Mouse (Mus musculus) yolk sac, embryonic 10.5 days (tissue): ENCODE data around the gene Prrc2c.
"Not testable (repeated sequence)": the region's sequence is repeated elsewhere in the genome, so short reads cannot be mapped to it uniquely, and the experiment has no call there.

ENCODE experiments used
- DNase-seq: peaks from one replicate; pipeline ENCODE4 v3.0.0-alpha.2; 2017; ENCODE audit warnings: low spot score

Prrc2c gene

GRCm38 (mm10) chr1:162665486-162666174 lies 74.7 kb downstream of the Prrc2c start:
- DNase-seq, result peak; percentile 67

GRCm38 (mm10) chr1:162664826-162665475 lies 75.4 kb downstream of the Prrc2c start:
- peak; percentile 83 for DNase-seq

GRCm38 (mm10) chr1:162660276-162660860 lies 80.0 kb downstream of the Prrc2c start:
- no peak for DNase-seq

GRCm38 (mm10) chr1:162658119-162658518 lies 82.2 kb downstream of the Prrc2c start, which contains the start of gene Myocos:
Gene Myocos, minus strand, starts transcription at chr1:162658219.
- no peak for DNase-seq

- DNase-seq, result no peak
Observed at GRCm38 (mm10) chr1:162648416-162648815, 91.9 kb downstream of the Prrc2c start.

GRCm38 (mm10) chr1:162646083-162646686 lies 94.2 kb downstream of the Prrc2c start:
- no peak for DNase-seq

GRCm38 (mm10) chr1:162643752-162644151 lies 96.6 kb downstream of the Prrc2c start:
- DNase-seq, result no peak

- no peak for DNase-seq
Observed at GRCm38 (mm10) chr1:162642591-162642990, 97.8 kb downstream of the Prrc2c start.

- DNase-seq, result no peak
Observed at GRCm38 (mm10) chr1:162639861-162640260, 100.5 kb downstream of the Prrc2c start.

GRCm38 (mm10) chr1:162639051-162639750 lies 101.2 kb downstream of the Prrc2c start, which contains the start of gene Myoc:
Gene Myoc, plus strand, starts transcription at chr1:162639155.
- no peak for DNase-seq

GRCm38 (mm10) chr1:162638535-162638934 lies 101.8 kb downstream of the Prrc2c start:
- DNase-seq, result no peak

GRCm38 (mm10) chr1:162636516-162636915 lies 103.8 kb downstream of the Prrc2c start:
- DNase-seq, result no peak

- DNase-seq, result not testable (repeated sequence)
Observed at GRCm38 (mm10) chr1:162635291-162635931, 104.9 kb downstream of the Prrc2c start.

GRCm38 (mm10) chr1:162628326-162628725 lies 112.0 kb downstream of the Prrc2c start:
- DNase-seq, result not testable (repeated sequence)

- DNase-seq, result not testable (repeated sequence)
Observed at GRCm38 (mm10) chr1:162627821-162628220, 112.5 kb downstream of the Prrc2c start.

GRCm38 (mm10) chr1:162625229-162625628 lies 115.1 kb downstream of the Prrc2c start:
- DNase-seq, result no peak

- no peak for DNase-seq
Observed at GRCm38 (mm10) chr1:162623895-162624294, 116.5 kb downstream of the Prrc2c start.
